Mouse (Mus musculus) lung, postnatal 0 days (tissue): ENCODE measurements around the gene Tob2. TPM values are rescaled to one million over a fixed set of nuclear protein-coding genes. Genes with fewer than 3 reads are reported as not detected.

Experiments used
- ATAC-seq: fragments of 200-750 bp; cut with Nextera tagmentation; 2 replicates; pipeline ENCODE4 v1.8.0; 2017; ENCODE audit warnings: moderate library complexity
- DNase-seq: peaks from one replicate; pipeline ENCODE4 v3.0.0-alpha.2; 2016; ENCODE audit warnings: low spot score
- H3K27ac ChIP-seq: fragments of 300-500 bp; sonication (generic); 2 replicates; pipeline ENCODE4 v1.5.1; 2014; ENCODE audit warnings: antibody characterized with exemption, mild to moderate bottlenecking, low read length, mixed read lengths
- H3K27me3 ChIP-seq: fragments of 300-500 bp; sonication (generic); replicated peaks from 2 replicates; pipeline ENCODE4 v1.6.1; 2014; ENCODE audit warnings: low read length, mixed read lengths; ENCODE audit not compliant: insufficient read depth
- H3K36me3 ChIP-seq: fragments of 300-500 bp; sonication (generic); 2 replicates; pipeline ENCODE4 v1.6.1; 2014; ENCODE audit warnings: low read length, mixed read lengths; ENCODE audit not compliant: insufficient read depth
- H3K4me1 ChIP-seq: fragments of 300-500 bp; sonication (generic); 2 replicates; pipeline ENCODE4 v1.6.1; 2014; ENCODE audit warnings: antibody characterized with exemption, low read depth, low read length, mixed read lengths; ENCODE audit not compliant: insufficient read depth
- H3K4me2 ChIP-seq: fragments of 300-500 bp; sonication (generic); replicated peaks from 2 replicates; pipeline ENCODE4 v1.6.1; 2014; ENCODE audit warnings: low read depth, mild to moderate bottlenecking, low read length, moderate library complexity, mixed read lengths
- H3K4me3 ChIP-seq: fragments of 300-500 bp; sonication (generic); 2 replicates; pipeline ENCODE4 v1.5.1; 2014; ENCODE audit warnings: low read depth, low read length
- H3K9ac ChIP-seq: fragments of 300-500 bp; sonication (generic); replicated peaks from 2 replicates; pipeline ENCODE4 v1.6.1; 2014; ENCODE audit warnings: low read depth, mild to moderate bottlenecking
- H3K9me3 ChIP-seq: fragments of 300-500 bp; sonication (generic); 2 replicates; pipeline ENCODE4 v1.6.1; 2016; ENCODE audit warnings: low read length, mixed read lengths
- CTCF ChIP-seq: IDR thresholded peaks from 2 replicates; pipeline ENCODE4 v1.5.1; 2016; ENCODE audit warnings: antibody characterized with exemption, mild to moderate bottlenecking
- EP300 ChIP-seq: IDR thresholded peaks from 2 replicates; pipeline ENCODE4 v1.6.1; 2016; ENCODE audit warnings: antibody characterized with exemption, mild to moderate bottlenecking, control low read depth
- WGBS: fragments of 180-500 bp; shearing (Covaris S2); extraction: QIAGEN DNeasy Blood & Tissue Kit; methylation state at CpG from one replicate; pipeline ENCODE4 v1.1.7; 2014; 5-methylcytosine and 5-hydroxymethylcytosine counted together
- polyA plus RNA-seq: library from polyadenylated mRNA; unstranded; fragments of >200 nt; fragmentation: Nextera tagmentation; extraction: Ambion mirVana; gene quantifications from 2 replicates; pipeline ENCODE4 v1.2.1, GENCODE M21; 2015

Tob2 gene
- polyA plus RNA-seq, 1 experiment from 2014 or later: 30.0 TPM

GRCm38 (mm10) chr15:81800391-81800790, 58.2 kb downstream of the Tob2 start:
- Histone ChIP-seq H3K4me2 (no peak overlapping the region), H3K4me3 (no peak overlapping the region), H3K9ac (no peak overlapping the region), H3K27me3 (no peaks in the 10 kb centered on the region), H3K4me1 (peaks cover 29% of the 10 kb centered on the region), H3K9me3 (no peaks in the 10 kb centered on the region), H3K27ac (no peak overlapping the region), H3K36me3 (no peaks in the 10 kb centered on the region)
- ATAC-seq (no peak), DNase-seq (no peak)
- no peak for TF ChIP-seq EP300
- no peak for TF ChIP-seq CTCF
- WGBS: 61% methylated on average over 3 of the region's 3 CpGs

GRCm38 (mm10) chr15:81798421-81798820, 60.2 kb downstream of the Tob2 start:
- 77% methylated on average over 4 of the region's 4 CpGs for WGBS
- no peak for TF ChIP-seq CTCF
- TF ChIP-seq EP300: no peak
- ATAC-seq: no peak
- H3K27me3 ChIP-seq: no peaks in the 10 kb centered on the region
- H3K4me1 ChIP-seq: peaks cover 10% of the 10 kb centered on the region
- no peak overlapping the region for H3K4me2 ChIP-seq
- H3K27ac ChIP-seq: no peak overlapping the region
- H3K36me3 ChIP-seq: no peaks in the 10 kb centered on the region
- H3K9ac ChIP-seq: no peak overlapping the region
- H3K4me3 ChIP-seq: no peak overlapping the region
- H3K9me3 ChIP-seq: no peaks in the 10 kb centered on the region
- DNase-seq: no peak

Other genes with a start within 250 kb of the Tob2 start
- gene L3mbtl2, start 194.9 kb downstream of the Tob2 start, polyA plus RNA-seq: 9.4 and 9.6 TPM in 2 replicates
- 2.6 and 2.7 TPM in 2 replicates for gene Chadl, start 161.5 kb downstream of the Tob2 start, polyA plus RNA-seq
- gene Zc3h7b, start 113.7 kb downstream of the Tob2 start, polyA plus RNA-seq: 13.8 and 13.9 TPM in 2 replicates
- 17.9 and 24.6 TPM in 2 replicates for gene Rangap1, start 113.3 kb downstream of the Tob2 start, polyA plus RNA-seq
- gene Tef, start 56.4 kb downstream of the Tob2 start, polyA plus RNA-seq: 38.6 and 44.0 TPM in 2 replicates
- gene Phf5a, start 13.1 kb upstream of the Tob2 start, polyA plus RNA-seq: 80.3 and 88.8 TPM in 2 replicates
- 89.2 and 90.8 TPM in 2 replicates for gene Aco2, start 13.5 kb upstream of the Tob2 start, polyA plus RNA-seq
- 41.8 and 43.1 TPM in 2 replicates for gene Polr3h, start 67.4 kb upstream of the Tob2 start, polyA plus RNA-seq
- gene Csdc2, start 78.0 kb upstream of the Tob2 start, polyA plus RNA-seq: 3.8 TPM in 2 replicates
- gene Pmm1, start 102.1 kb upstream of the Tob2 start, polyA plus RNA-seq: 22.1 and 23.4 TPM in 2 replicates
- gene 1700029P11Rik, start 121.7 kb upstream of the Tob2 start, polyA plus RNA-seq: not detected in 2 replicates
- gene Xrcc6, start 129.0 kb upstream of the Tob2 start, polyA plus RNA-seq: 19.6 and 24.6 TPM in 2 replicates
- gene Desi1, start 175.1 kb upstream of the Tob2 start, polyA plus RNA-seq: 14.5 and 17.1 TPM in 2 replicates
- gene Snu13, start 188.8 kb upstream of the Tob2 start, polyA plus RNA-seq: 131 and 139 TPM in 2 replicates
- not detected in 2 replicates for gene 4930407I10Rik, start 200.4 kb upstream of the Tob2 start, polyA plus RNA-seq
- gene Mei1, start 211.2 kb upstream of the Tob2 start, polyA plus RNA-seq: not detected in 2 replicates